Mouse (Mus musculus) heart, postnatal 0 days (tissue): Measurements from ENCODE around the gene Arl4c.

ENCODE experiments used
- CTCF ChIP-seq: IDR thresholded peaks from 2 replicates; pipeline ENCODE4 v1.5.1; 2016; ENCODE audit warnings: antibody characterized with exemption, control low read depth, low read depth
- EP300 ChIP-seq: IDR thresholded peaks from 2 replicates; pipeline ENCODE4 v1.6.1; 2016; ENCODE audit warnings: antibody characterized with exemption, low read depth

- TF ChIP-seq CTCF (no peak), EP300 (no peak)
Observed at GRCm38 (mm10) chr1:88632851-88633250, 69.2 kb downstream of the Arl4c start.
